Mouse (Mus musculus) v-Abl transformed pro-B cells (cell line): ENCODE results near the gene Haghl.
"Not testable (repeated sequence)": the region's sequence is repeated elsewhere in the genome, so short reads cannot be mapped to it uniquely, and the experiment has no call there.

Experiments used
- in situ Hi-C, 2 experiments: fragments of 400-800 bp; cut with MboI; formaldehyde crosslinking; loops; one replicate each; pipeline ENCODE4 v1.15.1; 2025; ENCODE audit not compliant: unreplicated experiment in 2 of 2

Haghl gene

DNA sequence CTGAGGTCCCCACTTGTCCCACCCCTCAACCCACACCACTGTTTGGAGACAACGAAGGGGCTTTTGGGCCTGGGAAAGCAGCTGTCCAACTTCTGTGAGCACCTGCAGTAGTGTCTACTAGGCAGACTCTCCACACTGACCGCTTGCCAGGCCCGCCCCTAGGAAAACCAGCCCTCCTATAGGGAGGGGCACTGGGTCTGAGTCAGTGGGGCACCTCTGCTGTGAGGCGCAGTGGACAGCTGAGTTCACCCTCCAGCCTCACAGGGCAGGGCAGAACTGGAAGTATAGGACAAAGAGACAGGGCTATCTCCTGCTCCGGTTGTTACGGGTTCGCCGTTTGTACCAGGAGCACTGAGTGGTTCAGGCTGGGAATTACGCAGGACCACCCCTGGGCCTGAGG lies 31.2 kb downstream of the Haghl start, which contains the start of gene Msln:
TSS of gene Msln (minus strand) at position 138 of the 400 bp plus-strand sequence.
- in situ Hi-C loops: loop anchor here in 1 of 2 experiments (25.0 kb wide), 1 partner anchor 658 kb away; the partner anchor contains the start of gene Neurl1b

DNA sequence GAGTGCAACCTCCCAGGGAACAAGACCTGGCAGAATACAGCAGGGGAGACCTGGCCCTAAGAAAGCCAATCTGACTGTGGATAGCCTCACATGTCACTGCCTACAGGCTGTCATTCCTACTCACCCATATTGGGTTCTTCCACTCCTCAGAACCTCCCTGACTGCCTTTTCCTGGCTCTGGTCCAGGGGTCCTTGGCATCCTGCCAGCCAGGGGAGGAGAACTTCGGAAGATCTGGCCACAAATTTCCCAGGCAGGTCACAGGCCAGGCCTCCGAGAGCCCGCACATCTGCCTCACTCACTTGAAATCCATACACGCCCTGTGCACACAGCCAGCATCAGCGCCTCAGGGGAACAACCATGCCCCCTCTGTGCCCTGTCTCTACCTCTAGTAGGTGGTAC lies 34.0 kb downstream of the Haghl start:
- in situ Hi-C loops: loop anchor here in 1 of 2 experiments (25.0 kb wide), 1 partner anchor 661 kb away; the partner anchor contains the start of gene Neurl1b

DNA sequence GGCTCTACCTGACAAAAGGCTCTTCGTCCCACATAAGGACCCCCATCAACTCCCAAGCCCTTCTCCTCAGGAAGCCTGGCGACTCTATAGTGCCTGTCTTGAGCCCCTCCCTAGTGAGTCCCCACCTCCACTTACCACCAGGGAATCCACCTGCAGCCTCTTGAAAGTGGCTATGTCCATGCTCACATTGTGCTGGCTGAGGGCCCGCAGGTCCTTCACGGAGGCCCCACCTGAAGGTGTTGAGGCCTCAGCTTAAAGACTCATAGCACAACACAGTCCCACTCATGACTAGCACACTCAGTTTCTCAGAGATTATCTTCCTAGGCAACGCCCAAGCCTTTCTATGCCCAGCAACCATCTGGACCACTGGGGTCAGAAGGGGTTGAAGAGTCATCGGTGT lies 36.2 kb downstream of the Haghl start:
- in situ Hi-C loops: no loop called here

DNA sequence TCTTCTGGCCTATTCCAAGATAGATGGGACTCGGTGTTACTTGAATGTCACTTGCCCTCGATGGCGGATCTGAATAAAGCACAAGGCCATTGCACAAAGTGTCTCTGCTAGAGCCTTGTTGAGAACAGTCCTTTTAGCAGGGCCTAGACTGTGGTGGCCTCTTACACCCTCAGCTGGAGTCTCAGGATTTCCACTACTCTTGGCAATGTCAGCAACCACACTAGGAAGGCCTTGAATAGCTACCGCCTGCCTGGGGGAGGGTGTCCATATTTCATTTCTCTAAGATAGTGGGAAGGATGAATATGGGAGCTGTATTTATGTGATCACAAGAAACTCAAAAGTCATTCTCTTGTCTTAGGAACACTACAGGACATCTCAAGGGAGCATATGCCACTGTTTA lies 37.2 kb downstream of the Haghl start:
- in situ Hi-C loops: no loop called here

DNA sequence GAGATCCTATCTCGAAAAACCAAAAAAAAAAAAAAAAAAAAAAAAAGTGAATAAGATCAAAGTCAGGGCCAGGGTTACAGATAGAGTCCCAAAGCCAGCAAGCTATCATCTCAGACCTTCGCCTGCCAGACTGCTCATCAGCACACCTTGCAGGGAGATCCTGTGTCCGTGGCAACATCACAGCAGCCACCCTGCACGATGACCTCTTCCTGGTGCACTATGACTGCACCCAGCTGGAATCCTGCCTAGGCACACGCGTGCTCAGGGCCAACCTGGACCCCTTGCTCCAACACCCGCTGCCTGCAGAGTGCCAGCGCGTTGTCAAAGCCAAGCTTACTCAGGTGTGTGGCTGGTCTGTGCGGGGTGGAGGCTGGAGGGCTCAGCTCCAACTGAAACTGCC lies 41.2 kb downstream of the Haghl start:
- in situ Hi-C loops: no loop called here

DNA sequence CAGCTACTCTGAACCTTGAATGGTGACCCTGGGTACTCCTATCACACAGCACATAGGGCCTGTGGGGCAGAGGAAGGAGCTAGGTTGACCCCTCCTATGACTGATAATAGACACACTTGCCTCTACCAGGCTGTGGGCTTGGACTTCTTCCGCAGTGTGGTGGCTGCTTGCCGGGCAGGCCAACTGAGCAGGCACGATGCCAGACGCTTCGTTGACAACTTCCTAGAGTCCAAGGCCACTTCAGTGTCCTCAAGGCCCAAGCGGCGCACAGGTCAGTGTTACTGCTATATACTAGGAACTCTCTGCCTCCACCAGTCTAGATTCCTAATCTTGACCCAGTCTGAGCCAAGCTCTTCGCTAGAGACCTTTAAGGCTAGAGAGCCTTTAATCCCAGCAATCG lies 41.6 kb downstream of the Haghl start:
- in situ Hi-C loops: no loop called here

DNA sequence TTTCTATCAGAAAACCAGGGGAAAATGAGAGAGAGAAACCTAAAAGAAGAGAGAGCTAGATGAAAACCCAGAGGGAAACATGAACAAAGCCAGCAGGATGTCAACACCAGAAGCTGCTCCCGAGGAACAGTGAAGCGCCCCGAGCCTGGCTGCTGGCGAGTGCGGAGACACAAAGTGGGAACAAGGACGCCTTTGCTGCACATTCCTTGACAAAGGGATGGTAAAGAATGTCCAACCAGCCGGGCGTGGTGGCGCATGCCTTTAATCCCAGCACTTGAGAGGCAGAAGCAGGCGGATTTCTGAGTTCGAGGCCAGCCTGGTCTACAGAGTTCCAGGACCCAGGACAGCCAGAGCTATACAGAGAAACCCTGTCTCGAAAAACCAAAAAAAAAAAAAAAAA lies 44.0 kb downstream of the Haghl start:
- in situ Hi-C loops: not testable (repeated sequence)

DNA sequence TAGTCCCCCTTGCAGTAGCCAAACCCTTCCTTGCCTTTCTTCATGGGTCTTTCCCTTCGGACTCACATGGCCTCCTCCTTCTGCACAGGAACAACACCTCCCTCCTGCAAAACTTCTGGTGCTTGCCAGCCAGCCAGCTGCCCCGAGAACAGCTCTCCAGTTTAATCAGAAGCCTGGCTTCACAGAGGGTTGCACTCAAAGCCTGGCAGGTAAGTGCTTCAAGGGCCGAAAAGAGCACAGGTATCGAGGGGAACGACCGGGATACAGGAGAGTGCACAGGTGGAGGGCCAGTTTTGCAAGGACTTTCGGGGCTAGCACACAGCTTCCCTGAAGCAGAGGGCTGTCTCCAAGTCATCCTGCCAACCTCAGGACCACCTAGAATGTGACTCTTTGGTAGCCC lies 46.6 kb downstream of the Haghl start:
- in situ Hi-C loops: no loop called here

DNA sequence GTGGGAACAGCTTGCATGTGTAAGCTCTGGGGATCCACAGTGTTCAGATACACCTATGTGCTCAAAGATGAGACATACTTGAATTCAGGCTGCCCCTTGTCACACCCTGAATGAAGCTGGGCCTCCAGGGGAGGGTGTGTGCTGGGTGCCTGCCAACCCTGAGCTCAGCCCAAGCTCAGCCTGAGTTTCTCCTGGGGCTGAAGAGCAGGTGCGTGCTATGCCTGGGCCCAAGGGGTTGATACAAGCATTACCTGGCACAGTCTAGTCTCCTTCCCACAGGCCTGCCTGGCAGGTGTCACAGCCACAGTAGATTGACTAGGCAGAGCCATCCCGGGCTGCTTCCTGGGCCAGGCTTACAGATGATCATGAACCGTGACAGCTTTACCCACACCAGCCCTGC lies 49.7 kb downstream of the Haghl start, which contains the start of gene Mslnl:
TSS of gene Mslnl (plus strand) at position 298 of the 400 bp plus-strand sequence.
- in situ Hi-C loops: no loop called here

DNA sequence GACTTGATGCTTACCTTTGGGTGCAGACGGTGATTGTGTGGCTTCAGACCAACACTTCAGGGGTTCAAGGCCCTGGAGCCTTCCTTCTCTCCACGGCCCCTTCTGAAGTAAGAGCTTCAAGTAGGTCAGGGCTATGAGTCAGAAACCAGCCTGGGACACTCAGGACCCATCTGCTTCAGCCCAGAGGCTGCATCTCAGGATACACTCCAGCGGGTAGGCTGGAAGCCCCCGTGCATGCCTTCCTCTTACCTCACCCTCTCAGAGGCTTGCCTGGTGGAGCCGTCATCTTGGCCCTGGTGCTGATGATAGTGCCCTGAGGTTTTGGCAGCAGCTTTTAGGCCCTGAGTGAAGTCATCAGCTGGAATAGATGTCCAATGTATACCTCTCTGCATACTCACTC lies 50.2 kb downstream of the Haghl start:
- in situ Hi-C loops: no loop called here

DNA sequence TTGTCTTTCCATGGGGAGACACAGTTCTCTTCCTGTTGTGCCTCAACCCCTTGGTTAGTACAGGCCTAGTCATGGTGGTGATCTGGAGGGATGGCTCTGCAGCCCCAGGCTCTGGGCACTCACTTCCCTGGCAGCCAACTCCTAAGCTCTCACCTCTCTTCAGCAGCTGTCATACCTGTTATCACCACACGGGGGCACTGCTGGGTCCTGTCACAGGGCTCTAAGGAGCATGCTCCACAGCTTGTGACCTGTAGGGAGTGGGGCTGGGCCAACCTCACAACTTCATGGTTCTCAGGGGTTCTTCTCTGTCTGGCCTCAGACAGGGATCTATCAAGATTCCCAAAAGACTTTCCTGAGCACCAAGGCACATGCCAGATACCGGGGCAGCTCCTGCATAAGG lies 53.4 kb downstream of the Haghl start:
- in situ Hi-C loops: loop anchor here (5.0 kb wide), 1 partner anchor 70 kb away; no protein-coding TSS in a partner anchor
